Mouse (Mus musculus) stomach, postnatal 0 days (tissue): ENCODE results near the gene Tpcn1.

ENCODE experiments used
- CTCF ChIP-seq: IDR thresholded peaks from 2 replicates; pipeline ENCODE4 v1.5.1; 2016; ENCODE audit warnings: antibody characterized with exemption, low read depth, mild to moderate bottlenecking, moderate library complexity
- EP300 ChIP-seq: optimal IDR thresholded peaks from 2 replicates; pipeline ENCODE3; 2016; ENCODE audit warnings: antibody characterized with exemption

DNA sequence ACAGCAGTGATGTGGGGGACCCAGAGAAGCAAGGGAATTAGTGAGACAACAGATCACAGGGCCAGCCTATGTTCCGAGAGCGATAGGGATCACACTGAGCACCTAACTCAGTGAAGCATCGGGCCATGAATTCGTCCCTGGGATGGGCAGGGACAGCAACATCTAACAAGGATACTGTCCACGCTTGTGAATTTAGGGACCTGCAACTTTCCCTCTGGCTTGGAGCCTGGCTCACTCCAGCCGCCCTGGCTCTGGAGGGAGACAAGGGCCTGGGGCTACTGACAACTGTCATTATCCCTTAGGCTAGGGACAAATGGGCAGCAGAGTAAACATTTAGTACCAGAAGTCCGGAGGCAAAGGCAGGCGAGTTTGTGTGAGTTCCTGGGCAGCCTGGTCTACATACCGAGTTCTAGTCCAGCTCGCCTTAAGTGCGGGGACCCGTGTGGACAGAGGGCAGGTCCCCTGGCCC lies 85.8 kb downstream of the Tpcn1 start:
- TF ChIP-seq EP300 (no peak), CTCF (no peak)
